Mouse (Mus musculus) MN1 (cell line): ENCODE measurements around the gene Ero1lb.
"Not testable (repeated sequence)": the region's sequence is repeated elsewhere in the genome, so short reads cannot be mapped to it uniquely, and the experiment has no call there.

ENCODE experiments used
- DNase-seq: peaks from one replicate; pipeline ENCODE4 v3.0.0-alpha.2; 2016; ENCODE audit warnings: low spot score

The Ero1lb gene

GRCm38 (mm10) chr13:12574979-12575536 lies 9.4 kb downstream of the Ero1lb start:
- DNase-seq: no peak

- DNase-seq: no peak
Observed at GRCm38 (mm10) chr13:12578145-12578544, 12.5 kb downstream of the Ero1lb start.

- DNase-seq: peak; percentile 58
Observed at GRCm38 (mm10) chr13:12589003-12589402, 23.3 kb downstream of the Ero1lb start.

- DNase-seq: not testable (repeated sequence)
Observed at GRCm38 (mm10) chr13:12597075-12597474, 31.4 kb downstream of the Ero1lb start.

- DNase-seq: not testable (repeated sequence)
Observed at GRCm38 (mm10) chr13:12610206-12610605, 44.5 kb downstream of the Ero1lb start.

GRCm38 (mm10) chr13:12614026-12614425 lies 48.4 kb downstream of the Ero1lb start:
- not testable (repeated sequence) for DNase-seq

- not testable (repeated sequence) for DNase-seq
Observed at GRCm38 (mm10) chr13:12614591-12614990, 48.9 kb downstream of the Ero1lb start.

GRCm38 (mm10) chr13:12615014-12615413 lies 49.3 kb downstream of the Ero1lb start:
- DNase-seq: not testable (repeated sequence)

- DNase-seq: not testable (repeated sequence)
Observed at GRCm38 (mm10) chr13:12616489-12616888, 50.8 kb downstream of the Ero1lb start.

- DNase-seq: not testable (repeated sequence)
Observed at GRCm38 (mm10) chr13:12619808-12620207, 54.1 kb downstream of the Ero1lb start.

GRCm38 (mm10) chr13:12626061-12626460 lies 60.4 kb downstream of the Ero1lb start:
- DNase-seq: not testable (repeated sequence)

GRCm38 (mm10) chr13:12627746-12628145 lies 62.1 kb downstream of the Ero1lb start:
- not testable (repeated sequence) for DNase-seq

- not testable (repeated sequence) for DNase-seq
Observed at GRCm38 (mm10) chr13:12628181-12628580, 62.5 kb downstream of the Ero1lb start.

- DNase-seq: not testable (repeated sequence)
Observed at GRCm38 (mm10) chr13:12630252-12630651, 64.6 kb downstream of the Ero1lb start.

- DNase-seq: not testable (repeated sequence)
Observed at GRCm38 (mm10) chr13:12634941-12635588, 69.4 kb downstream of the Ero1lb start.

GRCm38 (mm10) chr13:12642795-12643194 lies 77.1 kb downstream of the Ero1lb start:
- not testable (repeated sequence) for DNase-seq

GRCm38 (mm10) chr13:12646676-12647075 lies 81.0 kb downstream of the Ero1lb start:
- DNase-seq: not testable (repeated sequence)

GRCm38 (mm10) chr13:12650020-12650876 lies 84.6 kb downstream of the Ero1lb start:
- DNase-seq: peak; percentile 51

GRCm38 (mm10) chr13:12650877-12651176 lies 85.2 kb downstream of the Ero1lb start:
- peak; percentile 50 for DNase-seq
